Mouse (Mus musculus) heart, postnatal 0 days (tissue): Measurements from ENCODE around the gene Zfp281.

Experiments
- CTCF ChIP-seq: IDR thresholded peaks from 2 replicates; pipeline ENCODE4 v1.5.1; 2016; ENCODE audit warnings: antibody characterized with exemption, control low read depth, low read depth
- EP300 ChIP-seq: IDR thresholded peaks from 2 replicates; pipeline ENCODE4 v1.6.1; 2016; ENCODE audit warnings: antibody characterized with exemption, low read depth

- no peak for TF ChIP-seq CTCF
- no peak for TF ChIP-seq EP300
Measured at GRCm38 (mm10) chr1:136626756-136627155, 2.1 kb downstream of the Zfp281 start.
